Mouse (Mus musculus) E14TG2a.4 (cell line): ENCODE results near the gene Rbms1.

Experiments
- CTCF ChIP-seq: conservative IDR thresholded peaks from 2 replicates; pipeline ENCODE4 v1.5.1; 2014; ENCODE audit warnings: low read length
- NANOG ChIP-seq: IDR thresholded peaks from 2 replicates; pipeline ENCODE4 v1.6.1; 2014; ENCODE audit warnings: borderline replicate concordance, low read length, mixed read lengths
- POU5F1 ChIP-seq: IDR thresholded peaks from 2 replicates; pipeline ENCODE4 v1.6.1; 2014; ENCODE audit warnings: low read length, borderline replicate concordance

DNA sequence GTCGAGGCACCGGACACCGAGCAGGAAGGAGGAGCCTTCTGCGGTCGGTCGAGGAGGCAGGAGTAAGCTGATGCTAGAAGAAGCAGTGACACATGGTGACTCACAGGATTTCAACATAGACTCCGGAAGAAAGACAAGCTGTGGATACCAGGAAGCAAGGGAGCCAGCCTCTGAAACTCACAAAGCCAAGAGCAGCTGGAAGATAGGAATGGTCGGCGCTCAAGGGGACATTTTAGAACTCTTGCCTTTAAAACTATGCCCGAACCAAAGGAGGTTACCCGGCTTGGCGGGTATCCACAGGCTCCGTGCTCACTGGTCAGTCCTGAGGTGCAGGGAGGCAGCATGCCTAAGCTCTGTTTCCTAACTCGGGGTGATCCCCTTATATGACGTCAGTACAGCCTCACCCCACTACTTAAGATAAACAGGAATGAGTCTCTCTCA is 61.5 kb downstream of the Rbms1 start:
- TF ChIP-seq CTCF (no peak), NANOG (no peak), POU5F1 (no peak)
